Mouse (Mus musculus): ENCODE measurements around the gene Crybg3. TPM values are rescaled to one million over a fixed set of nuclear protein-coding genes. Genes with fewer than 3 reads are reported as not detected.

Gene Crybg3
- 9.2 TPM for polyA plus RNA-seq (2014; fragmentation: Illumina TruSeq; extraction: RNeasy Lipid Tissue Mini Kit (QIAGEN cat#74804); ENCODE audit: insufficient read depth, low read depth, low replicate concordance)

GRCm38 (mm10) chr16:59600311-59601251, at the start of gene Crybg3:
Gene Crybg3, minus strand, starts transcription at chr16:59600979.

GRCm38 (mm10) chr16:59639102-59639691, 38.4 kb upstream of the Crybg3 start, which contains the start of gene Arl6:
Gene Arl6, minus strand, starts transcription at chr16:59639391.

GRCm38 (mm10) chr16:59471637-59472278, 129.0 kb downstream of the Crybg3 start, which contains the start of gene Riox2:
Gene Riox2, plus strand, starts transcription at chr16:59471775.

Other genes with a start within 250 kb of the Crybg3 start
- gene Olfr209, start 237.0 kb downstream of the Crybg3 start, polyA plus RNA-seq (2014; fragmentation: Illumina TruSeq; extraction: RNeasy Lipid Tissue Mini Kit (QIAGEN cat#74804); ENCODE audit: insufficient read depth, low read depth, low replicate concordance) = not detected
- gene Gabrr3, start 193.6 kb downstream of the Crybg3 start, polyA plus RNA-seq (2014; fragmentation: Illumina TruSeq; extraction: RNeasy Lipid Tissue Mini Kit (QIAGEN cat#74804); ENCODE audit: insufficient read depth, low read depth, low replicate concordance) = not detected
- gene Riox2, start 129.2 kb downstream of the Crybg3 start, polyA plus RNA-seq (2014; fragmentation: Illumina TruSeq; extraction: RNeasy Lipid Tissue Mini Kit (QIAGEN cat#74804); ENCODE audit: insufficient read depth, low read depth, low replicate concordance) = 10.7 TPM
- gene Arl6, start 38.4 kb upstream of the Crybg3 start, polyA plus RNA-seq (2014; fragmentation: Illumina TruSeq; extraction: RNeasy Lipid Tissue Mini Kit (QIAGEN cat#74804); ENCODE audit: insufficient read depth, low read depth, low replicate concordance) = 12.5 TPM